Mouse (Mus musculus) cortical plate, adult 2 months (tissue): ENCODE results near the gene Flrt1.

Source experiments
- CTCF ChIP-seq: fragments of 200-500 bp; IDR thresholded peaks from 2 replicates; pipeline ENCODE4 v1.5.1; 2011; ENCODE audit warnings: mild to moderate bottlenecking, control low read depth, low read length; ENCODE audit not compliant: insufficient read depth; ENCODE audit errors: extremely low read depth
- POLR2A ChIP-seq: fragments of 200-500 bp; IDR thresholded peaks from 2 replicates; pipeline ENCODE4 v1.6.1; 2011; ENCODE audit warnings: mild to moderate bottlenecking, low read length, control low read depth; ENCODE audit not compliant: insufficient read depth; ENCODE audit errors: extremely low read depth

DNA sequence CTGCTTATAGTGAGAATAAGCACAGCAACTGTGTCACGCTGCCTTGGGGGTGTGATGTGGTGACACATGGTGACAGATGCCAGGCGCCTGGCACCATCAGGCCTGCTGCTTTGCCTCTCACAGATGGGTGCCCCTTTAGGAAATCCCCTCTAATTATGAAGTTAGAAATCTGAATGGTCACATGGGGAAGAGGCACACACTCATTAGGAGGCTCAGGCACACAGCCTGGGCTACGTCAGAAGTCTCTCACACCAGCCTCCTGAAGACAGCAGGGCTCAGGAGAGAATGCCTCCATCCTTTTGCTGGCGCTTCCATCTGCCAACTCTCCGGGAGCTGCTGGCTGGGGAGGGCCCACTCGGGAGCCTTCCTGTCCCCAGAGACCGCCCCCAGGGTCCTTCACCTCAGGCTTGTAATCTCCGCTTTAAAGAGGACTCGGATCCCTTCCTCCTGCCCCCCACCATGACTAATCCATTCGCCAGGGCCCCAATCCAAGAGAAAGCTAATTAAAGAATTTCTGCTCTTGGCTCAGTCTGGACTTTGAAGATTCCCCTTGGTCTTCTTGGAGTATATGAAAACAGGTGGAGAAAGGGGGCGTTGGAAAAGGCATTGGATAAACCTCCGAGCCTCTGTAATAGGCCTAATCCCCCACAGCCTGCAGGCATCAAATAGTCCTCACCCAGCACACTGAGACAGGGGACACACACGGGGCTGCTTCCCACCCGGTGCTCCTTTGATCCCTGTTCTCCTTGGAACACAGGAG is 22.3 kb downstream of the Flrt1 start:
- no peak for TF ChIP-seq POLR2A
- no peak for TF ChIP-seq CTCF
